Mouse (Mus musculus) kidney, postnatal 10 days (tissue): ENCODE data around the gene 9430097D07Rik.

Experiments
- DNase-seq: peaks from one replicate; pipeline ENCODE4 v3.0.0; 2021; ENCODE audit warnings: mixed read lengths

The 9430097D07Rik gene

DNA sequence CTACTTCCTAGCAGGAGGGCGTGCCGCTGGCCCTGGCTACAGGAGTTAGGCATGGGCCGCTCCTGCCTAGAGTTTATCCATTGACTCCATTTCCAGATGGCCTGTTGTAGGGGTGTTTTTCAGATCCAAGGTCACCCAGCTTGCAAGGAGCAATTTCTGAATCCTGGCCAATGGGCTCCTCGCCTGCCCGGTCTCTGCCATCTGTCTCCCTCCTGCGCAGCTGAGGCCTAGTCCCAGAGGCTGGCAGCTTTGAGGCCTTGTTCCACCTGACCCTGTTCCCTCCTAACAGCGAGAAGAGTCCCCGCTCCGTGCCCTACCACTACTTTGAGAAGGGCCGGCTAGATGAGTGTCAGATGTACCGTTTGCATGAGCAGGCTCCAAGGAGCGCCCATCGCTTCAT is 21.2 kb upstream of the 9430097D07Rik start:
- DNase-seq, result no peak

DNA sequence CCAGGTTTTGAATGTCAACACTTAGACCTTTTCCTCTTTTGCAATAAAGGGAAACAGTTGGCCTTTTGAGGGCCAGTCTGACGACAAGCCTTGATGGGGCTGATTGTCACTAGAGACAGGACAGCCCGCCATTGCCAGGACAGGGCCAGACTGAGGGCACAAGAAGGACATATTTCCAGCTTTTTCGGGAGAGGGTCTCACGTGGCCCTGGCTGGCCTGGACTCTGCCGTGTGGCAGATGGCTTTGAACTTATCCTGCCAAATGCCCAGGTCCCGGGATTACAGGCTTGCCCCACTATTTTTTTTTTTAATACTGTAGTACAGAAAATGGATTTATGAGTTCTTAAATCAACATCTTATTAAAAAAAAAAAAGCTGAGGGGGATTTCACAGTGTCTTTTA is 15.8 kb upstream of the 9430097D07Rik start:
- DNase-seq, result no peak

DNA sequence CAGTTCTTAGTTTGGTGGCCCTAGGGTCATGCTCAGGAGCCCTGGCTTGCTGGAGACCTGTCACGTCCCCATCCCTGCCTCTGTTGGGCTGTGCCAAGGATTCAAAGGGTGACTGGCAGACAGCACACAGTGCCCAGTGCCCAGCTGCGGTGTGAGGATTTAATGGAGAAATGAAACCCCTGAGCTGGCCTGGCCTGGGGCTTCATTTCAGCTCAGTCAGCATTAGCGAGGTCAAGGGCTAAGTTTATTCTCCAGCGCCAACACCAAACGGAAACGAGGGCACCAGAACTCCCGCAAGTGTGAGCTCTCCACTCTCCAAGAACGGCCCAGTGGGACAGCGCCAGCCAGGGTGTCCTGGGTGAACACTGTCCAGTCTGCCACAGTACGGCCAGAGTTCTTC is 14.7 kb upstream of the 9430097D07Rik start:
- no peak for DNase-seq

DNA sequence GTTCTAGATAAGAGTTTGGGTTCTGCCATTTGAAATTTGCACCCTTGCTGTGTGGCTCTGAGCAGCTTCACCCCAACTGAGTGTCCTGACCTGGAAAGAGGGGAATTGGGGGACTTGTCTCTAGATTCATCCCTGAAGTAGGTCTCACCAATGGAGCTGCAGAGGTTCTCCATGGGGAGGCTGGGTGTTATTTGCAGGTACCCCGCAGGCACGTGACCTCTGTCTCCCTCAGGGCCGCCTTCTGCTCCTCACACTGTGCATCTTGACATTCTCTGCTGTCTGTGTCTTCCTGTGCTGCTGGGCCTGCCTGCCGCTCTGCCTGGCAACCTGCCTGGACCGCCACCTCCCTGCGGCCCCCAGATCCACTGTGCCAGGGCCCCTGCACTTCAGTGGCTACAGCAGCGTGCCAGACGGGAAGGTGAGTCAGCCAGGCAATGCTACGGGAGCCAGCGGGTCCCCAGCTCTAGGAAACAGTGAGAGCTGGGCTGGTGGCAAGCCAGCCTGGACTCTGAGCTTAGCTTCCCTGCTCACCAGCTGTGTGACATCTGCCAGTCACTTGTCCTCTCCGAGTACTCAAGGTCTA is 13.8 kb upstream of the 9430097D07Rik start:
- peak; percentile 70 for DNase-seq

DNA sequence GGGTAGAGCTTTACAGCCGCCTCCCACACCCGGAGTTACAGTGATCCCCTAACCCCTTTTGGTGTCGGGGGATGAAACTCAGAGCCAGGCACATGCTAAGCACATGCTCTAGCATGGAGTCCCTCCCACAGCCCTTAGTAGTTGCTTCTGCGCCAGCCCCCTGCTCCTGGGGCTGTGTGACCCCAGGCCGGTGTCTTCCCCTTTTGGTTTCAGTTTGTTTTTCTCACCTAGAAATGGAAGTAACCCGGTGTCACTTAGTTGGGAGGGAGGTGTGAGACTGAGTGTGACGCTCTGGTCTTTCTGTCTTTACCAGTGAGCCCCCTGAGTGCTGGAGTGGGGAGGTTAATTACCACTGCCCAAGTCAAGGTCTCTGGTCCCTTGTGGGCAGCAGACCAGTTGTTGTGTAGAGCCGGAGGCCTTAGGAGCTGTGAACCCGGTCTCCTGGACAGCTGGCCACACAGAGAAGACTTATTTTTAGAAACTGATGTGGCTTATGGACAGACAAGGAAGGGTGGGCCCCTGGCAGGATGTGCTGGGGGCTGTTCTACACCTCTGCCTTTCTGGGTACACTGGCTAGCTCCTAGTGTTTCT is 12.3 kb upstream of the 9430097D07Rik start:
- DNase-seq, result peak; percentile 43

DNA sequence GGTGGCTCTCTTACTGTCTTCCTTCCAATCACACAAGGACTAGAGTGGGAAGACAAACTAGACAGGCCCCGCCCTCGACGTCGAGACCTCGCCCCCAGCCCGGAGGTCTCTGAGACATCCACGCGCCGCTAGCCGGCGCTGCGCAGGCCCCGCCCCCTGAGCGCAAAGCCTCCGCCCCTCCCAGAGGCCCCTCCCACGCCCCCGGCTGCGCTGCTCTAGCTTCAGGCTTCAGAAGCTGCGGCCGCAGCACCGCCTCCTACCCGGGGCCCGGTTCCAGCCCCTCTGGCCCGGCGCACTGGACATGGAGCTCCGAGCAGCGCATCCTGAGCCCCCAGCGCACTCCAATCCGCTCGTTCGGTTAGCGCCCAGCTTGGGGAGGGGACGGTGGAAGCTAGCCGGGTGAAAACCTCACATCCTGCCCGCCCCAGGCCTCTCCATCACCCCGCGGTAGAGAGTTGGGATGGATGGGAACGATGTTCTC is 11.4 kb upstream of the 9430097D07Rik start, which contains the start of gene St6galnac4:
TSS of gene St6galnac4 (plus strand) at position 225 of the 481 bp plus-strand sequence.
- peak; percentile 96 for DNase-seq

DNA sequence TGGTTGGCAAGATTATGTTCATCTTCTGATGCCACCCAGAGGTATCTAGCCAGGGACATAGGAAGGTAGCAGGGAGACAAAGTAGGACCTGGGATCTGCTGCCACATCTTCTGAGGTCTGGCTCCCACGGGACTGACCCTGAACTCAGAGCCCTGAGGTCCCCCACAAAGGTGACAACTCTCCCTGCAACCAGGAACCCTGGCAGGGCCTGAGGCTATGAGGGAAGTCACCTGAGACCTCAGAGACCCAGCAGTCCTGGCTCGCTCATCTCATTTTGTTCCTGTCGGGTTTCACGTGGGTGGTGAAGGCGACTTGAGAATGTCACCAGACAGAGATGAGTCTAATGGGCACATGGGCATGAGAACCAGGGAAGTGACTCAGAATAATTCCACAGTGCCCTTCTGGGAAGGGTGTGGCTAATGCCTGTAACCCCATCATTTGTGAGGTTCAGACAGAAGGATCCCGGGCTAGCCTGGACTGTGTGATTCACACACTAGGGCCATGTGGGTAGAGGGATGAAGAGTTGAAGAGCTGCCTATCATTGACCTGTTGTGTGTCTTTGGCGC is 9.7 kb upstream of the 9430097D07Rik start:
- no peak for DNase-seq

DNA sequence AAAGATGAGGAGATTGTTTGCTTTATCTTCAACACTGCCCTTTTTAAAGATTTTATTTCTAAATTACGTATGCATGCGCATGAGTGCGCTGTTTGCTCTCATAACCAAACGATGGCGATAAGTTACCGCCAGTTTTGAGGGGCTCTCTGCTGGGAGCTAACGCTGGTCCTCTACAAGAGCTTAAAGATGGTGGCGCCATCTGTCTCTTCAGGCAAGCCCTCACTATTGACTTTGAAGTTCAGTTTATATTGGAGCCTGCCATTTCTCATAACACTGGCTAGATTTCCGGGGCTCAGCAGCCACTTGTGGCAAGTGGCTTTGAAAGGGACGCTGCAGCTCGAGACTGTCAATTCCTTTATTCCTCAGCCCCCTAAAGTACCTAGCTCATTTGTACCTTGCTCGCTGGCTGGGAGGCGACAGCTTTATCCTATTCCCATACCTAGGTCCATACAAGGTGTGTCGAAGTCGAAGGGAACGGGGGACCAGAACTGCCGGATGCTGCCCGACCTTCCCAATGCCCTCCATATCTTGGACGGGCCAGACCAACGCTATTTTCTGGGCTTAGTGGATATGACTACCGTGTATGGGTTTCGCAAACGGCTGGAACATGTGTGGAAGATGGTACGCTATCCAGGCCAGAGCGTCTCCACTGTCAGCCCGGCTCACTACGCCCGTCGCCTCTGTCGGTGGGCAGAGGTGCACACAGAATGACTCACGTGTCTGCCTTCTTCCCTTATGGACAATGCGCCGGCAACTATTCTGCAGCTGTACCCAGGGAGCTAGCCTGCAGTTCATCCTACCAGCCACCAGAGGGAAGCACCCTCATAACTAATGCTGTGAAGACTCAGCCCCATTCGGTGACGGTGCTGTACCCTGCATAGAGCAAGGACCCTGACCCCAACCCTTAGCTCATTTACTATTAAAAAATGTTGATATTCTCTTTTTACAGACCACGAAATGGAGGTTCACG is 7.6 kb upstream of the 9430097D07Rik start:
- DNase-seq, result peak; percentile 87

DNA sequence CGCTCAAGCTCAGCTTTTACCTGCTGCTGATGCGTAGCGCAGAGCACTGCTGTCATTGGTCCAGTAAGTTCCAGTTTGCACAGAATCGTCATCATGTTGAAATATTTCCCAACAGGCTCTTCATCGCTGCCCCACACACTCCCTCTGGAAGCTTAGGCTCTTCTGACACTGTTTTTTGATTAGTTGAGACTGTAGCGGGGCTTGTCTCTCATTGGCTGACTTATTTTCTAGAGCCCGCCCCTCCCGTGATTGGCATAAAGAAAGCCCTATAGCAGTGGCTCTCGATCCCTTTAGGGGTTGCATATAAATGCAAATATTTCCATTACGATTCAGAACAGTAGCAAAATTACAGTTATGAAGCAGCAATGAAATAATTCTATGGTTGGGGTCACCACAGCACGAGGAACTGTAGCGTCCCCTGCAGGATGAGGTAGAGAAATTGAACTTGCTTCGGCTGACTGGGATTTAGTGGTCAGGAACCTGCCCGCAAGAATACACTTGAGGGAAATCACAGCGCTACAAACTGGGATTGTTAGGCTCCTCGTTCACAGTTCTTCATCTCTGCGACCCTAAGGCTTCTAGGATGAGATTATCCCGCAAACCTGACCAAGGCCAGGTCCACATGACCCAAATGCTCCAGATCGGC is 6.1 kb upstream of the 9430097D07Rik start:
- DNase-seq, result peak; percentile 56

DNA sequence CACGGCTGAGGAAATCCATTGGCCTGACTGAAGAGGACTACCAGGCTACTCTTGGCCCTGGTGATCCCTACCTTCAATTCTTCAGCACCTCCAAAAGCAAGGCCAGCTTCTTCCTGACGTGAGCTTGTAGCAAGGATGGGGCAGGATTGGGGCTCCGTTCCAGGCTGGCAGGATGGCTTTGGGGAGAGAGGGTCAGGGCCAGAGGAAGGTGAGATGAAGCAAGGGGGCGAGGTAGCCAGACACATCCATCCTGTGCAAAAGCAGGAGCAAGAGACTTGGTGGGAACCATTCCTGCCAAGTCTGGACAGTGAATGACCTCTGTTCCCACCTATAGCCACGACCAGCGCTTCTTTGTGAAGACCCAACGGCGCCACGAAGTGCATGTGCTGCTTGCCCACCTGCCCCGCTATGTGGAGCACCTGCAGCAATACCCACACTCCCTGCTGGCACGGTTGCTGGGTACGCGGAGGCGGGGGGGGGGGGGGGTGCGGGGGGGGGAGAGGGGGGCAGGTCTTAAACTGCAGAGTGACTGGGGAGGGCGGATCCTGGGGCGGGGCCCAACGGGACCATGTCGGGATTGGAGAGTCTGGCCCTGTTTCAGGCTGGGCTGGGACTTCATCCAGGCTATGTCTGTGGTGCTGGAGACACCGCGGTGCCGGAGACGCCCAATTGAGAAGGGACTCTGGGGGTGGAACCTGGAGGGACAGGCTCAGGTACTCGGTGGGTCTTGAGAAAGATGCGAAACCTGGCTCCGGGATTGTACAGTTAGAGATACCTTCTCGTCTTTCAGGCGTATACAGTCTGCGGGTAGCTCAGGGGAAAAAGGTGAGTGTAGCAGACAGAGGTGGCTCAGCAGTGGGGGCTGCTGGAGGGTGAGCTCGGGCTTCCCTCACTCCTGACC is 2.9 kb upstream of the 9430097D07Rik start:
- peak; percentile 64 for DNase-seq

DNA sequence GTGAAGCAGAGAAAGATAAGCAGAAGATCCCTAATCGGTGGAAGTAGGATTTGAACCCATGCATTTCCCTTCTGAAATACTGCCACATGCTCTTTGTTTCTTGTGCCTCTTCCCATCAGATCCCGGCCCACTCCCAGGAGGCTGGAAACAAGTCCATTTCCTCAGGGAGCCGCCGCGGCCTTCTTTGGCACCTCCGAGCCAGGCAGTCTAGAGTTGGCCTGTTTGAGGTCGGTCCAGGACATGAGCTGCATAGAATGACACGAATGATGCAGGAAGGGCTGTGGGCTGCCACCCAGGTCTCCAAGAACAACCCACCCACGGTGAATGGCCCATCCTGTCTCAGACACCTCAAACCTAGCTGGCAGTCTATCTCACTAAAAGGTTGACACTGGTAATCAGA is 1.0 kb upstream of the 9430097D07Rik start:
- no peak for DNase-seq

DNA sequence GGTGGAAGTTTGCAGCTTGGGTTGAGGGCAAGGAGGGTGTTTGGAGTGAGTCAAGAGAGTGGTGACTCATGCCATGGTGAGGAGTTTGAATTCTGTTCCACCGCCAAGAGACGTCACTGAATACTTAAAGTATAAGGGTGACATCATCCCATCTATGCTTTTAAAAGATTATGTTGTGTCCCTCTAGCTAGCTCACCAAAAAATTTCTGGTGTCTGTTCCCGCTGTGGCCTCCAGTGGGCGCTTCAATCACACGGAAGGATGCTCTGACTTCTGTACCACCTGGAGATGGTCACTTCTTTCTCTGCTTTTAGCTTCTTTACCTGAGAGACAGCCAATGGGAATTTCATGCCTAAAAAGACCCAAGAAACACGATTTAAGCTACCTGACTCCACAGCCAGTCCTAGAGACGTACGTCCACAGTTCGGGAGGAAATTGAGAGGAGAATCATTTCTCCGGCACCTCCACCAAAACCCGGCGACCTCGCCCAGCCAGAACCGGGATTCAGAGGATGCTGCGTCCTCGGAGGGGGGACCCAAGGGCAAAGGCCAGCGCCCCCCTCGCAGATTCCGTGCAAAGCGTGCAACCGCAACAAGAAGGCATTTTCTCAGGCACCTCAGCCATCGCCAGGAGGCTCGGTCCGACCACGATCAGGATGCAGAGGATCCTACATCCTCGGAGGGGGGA is 441 bp downstream of the 9430097D07Rik start:
- peak; percentile 68 for DNase-seq

DNA sequence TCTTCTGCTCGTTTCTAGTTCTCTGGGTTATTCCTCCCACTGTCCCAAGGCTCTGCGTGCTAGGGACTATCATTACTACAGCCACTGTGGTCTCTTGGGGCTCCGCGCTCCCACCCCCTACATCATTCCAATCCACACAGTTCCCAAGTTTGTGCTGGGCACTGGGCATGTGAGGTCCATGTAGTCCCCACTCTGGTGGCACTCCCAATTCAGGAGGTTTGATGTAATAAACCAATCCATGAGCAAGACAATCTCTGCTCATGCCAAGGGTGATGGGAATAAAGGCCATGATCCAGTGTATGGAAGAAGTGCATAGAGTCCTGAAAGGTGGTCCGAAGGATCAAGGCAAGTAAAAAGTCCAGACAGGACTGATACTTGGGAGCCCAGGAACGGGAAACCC is 987 bp downstream of the 9430097D07Rik start, which contains the start of gene Pip5kl1:
TSS of gene Pip5kl1 (plus strand) at position 301 of the 400 bp plus-strand sequence.
- DNase-seq, result no peak

DNA sequence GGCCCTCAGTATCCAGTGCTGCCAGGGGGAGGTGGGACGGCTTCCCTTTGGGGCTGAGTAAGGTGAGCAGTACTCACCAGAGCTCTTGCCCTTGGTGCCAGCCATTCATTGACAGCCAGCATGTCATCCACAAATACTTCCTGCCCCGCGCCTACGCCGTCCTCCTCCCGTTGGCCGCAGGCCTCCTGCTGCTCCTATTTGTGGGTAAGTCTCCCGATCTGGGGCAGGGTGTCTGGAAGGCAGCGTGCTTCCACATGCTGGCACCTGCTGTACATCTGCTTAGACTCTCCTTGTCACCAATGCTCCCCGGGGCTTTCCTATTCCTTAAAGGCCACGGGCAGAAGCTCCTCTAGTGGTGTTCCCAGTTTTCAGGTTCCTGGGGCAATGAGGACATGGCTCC is 3.3 kb downstream of the 9430097D07Rik start:
- no peak for DNase-seq

DNA sequence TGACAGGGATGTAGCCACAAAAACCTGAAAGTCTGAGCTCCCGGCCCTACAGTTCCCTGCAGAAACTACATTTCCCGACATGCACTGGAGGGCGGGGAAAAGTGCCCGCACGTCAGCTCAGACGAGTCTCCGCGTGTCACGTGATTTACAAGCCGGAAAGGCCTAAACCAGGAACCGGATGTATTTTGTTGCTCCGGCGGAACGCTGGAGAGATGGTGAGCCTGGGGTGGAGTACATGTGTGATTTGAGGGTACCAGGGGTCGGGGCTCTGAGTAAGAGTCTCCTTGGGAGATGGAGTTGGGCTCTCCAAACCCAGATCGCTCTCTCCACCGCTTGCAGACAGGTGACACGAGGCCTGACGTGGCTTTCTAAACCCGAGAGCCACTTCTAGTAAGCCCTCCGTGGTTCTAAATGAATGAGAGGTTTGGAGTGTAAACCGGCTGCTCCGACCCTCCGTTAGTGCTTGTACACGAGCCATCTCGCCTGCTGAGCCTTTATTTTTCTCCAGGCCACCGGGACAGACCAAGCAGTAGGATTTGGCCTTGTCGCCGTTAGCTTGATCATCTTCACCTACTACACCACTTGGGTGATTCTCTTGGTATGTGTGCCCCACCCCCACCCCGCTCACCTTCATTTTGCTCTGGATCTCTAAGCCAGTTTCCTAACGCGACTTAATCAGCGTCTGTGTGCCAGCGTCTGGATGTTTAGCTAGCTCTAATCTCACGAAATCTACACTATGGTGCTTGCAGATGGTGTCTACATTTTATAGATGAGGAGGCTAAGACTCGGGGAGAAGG is 4.6 kb downstream of the 9430097D07Rik start, which contains the start of gene Dpm2:
TSS of gene Dpm2 (plus strand) at position 161 of the 797 bp plus-strand sequence.
- peak; percentile 95 for DNase-seq

DNA sequence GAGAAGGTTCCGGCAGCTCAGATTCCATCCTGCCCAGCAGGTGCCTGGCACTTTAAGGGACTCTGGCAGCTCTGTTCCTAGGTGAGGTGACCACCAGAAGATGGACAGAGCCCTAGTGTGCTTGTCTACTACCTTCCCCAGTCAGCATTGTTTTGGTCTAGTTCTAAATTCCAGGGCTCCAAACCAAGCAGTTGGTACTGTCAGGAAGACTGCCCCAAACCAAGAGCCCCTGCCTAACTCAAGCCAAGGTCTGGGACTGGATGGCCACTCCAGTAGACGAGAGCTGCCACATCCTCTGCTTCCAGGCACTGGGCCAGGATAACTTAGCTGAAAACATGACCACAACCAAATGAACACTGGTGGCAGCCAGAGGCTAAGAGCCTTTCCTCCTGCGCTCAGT is 6.5 kb downstream of the 9430097D07Rik start:
- DNase-seq, result no peak

DNA sequence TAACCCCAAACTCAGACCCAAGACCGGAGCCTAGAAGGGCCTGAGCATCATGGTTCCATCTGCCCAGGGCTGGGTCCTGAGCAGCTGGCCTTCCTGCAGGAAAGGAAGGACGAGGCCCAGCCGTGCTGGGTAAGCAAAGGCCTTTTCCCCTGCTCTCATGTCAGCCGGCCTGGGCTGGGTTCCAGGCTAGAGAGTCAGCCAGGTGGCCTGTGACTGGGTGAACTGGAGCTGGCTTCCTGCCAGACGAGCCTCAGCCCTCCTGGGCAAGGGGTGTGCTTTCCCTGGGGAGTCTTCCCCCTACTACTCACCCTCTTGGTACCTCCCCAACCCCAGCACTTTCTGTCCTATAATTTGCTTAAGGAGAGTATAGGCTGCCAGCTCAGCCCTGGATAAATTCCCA is 7.3 kb downstream of the 9430097D07Rik start:
- DNase-seq, result peak; percentile 73

DNA sequence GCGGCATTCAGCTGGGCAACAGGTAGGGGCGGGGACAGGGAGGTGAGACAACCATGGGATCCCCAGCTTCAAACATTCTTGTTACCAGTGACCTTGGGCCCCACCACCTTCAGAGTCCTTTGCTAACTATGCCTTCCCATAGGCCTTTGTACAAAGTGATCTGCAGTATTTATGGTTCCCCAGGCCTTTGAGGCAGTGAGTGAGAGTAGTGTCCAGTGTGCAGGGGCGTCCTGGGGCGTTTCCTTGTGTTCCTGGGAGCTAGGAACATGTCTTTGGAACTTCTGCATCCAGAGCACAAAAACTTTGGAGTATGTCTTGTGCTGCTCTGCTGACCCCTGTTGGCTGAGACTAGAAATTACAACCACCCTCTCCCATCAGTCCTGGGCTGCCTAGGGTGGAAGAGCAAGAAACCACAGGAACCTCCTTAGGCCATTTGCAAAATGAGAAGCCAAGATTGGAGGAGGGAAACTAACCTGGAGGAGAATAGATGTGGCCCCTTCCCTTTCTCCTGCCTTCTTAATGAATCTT is 8.9 kb downstream of the 9430097D07Rik start:
- DNase-seq, result peak; percentile 82

DNA sequence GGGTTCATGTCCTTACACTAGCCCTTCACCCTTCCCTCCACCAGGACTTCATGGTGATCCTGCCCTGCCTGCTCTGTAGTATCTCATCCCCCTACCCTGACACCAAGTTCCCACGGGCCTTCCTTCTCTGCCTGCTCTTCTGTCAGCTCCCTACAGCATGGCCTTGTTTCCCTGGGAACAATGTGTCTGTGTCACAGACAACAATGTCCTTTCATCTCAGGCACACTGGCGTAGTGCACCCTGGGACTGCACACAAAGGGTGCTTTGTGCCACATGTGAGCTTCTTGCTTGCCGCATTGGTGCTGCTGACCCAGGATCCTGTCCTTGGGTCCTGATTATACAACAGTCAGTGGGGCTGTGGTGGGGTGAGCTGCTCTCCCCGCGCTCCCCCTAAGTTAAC is 15.9 kb downstream of the 9430097D07Rik start:
- DNase-seq, result no peak

DNA sequence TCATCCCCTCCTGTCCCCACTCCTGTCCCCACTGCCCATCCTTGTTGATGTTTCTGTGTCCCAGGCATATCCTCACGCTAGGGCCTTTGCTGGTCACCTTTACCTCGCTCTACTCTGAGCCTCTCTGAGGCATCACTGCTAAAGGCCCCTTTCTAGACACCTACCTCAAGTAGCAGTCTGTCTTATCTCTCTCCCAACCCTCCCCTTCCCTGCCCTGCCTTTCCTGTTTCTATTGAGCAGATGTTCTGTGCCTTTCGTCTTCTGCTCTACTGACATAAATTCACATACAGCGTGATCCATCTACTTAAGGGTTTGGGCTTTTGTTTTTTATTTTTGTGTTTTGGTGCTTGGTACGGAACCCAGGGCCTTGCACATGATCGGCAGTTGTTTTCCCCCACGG is 19.5 kb downstream of the 9430097D07Rik start:
- no peak for DNase-seq
